Mouse (Mus musculus) induced T-regulatory cell, adult 2 months (primary cell): ENCODE results near the gene Pla2g16.

Experiments
- DNase-seq: peaks from one replicate; pipeline ENCODE4 v3.0.0-alpha.2; 2012; ENCODE audit warnings: low read depth

Gene Pla2g16

DNA sequence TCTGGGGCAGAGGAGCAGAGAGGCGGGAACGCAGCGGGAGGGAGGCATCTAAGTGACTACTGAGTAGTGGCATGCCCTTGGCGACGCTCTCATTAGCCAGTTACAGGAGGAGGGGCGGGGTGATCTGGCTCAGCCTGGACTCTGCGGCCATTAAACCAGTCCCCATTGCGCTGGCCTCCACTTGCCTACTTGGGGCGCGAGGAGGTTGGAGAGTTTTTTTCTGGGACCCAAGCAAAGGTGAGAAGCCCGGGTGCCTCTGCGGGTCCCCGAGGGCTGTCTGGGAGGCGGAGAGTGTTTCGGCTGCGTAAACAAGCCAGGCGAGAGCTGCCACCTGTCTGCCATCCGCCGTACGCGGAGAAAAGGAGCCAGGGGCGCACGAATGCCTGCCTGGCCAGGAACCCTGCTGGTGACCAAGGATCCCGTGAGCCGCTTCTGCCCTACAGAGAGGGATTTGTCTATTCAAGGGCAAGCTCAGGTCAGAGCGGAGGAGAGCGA, at the start of gene Pla2g16:
Pla2g16 (plus strand) TSS at position 132 of the 495 bp plus-strand sequence.
- peak; percentile 79 for DNase-seq

DNA sequence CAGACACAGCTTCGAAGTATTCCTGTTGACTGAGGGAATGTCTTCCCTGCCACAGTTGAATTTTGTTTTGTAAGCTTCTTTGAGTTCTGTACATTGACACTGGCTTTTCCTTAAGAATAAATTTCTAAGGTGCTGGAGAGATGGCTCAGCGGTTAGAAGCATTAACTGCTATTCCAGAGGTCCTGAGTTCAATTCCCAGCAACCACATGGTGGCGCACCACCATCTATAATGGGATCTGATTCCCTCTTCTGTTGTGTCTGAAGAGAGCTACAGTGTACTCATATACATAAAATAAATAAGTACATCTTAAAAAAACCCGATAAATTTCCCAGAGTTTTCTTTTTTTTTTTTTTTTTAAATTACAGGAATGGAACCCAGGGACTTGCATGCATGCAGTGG, 49.2 kb upstream of the Pla2g16 start:
- no peak for DNase-seq

DNA sequence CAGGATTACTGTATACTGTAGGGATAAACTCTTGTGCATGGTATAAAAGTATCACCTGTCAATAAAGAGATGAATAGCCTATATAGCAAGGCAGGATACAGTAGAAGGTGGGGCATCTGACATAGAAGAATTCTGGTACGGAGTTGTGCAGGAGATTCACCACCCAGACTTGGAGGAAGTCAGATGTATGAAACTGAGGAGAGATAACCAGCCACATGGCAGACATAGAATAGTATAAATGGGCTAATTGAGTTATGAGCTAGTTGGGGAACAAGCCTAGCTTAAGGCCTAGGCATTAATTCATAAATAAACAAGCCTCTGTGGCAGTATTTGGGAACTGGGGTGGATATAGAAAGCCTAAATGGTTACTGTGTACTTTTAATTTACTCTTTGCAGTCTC, 40.8 kb upstream of the Pla2g16 start:
- DNase-seq, result no peak

DNA sequence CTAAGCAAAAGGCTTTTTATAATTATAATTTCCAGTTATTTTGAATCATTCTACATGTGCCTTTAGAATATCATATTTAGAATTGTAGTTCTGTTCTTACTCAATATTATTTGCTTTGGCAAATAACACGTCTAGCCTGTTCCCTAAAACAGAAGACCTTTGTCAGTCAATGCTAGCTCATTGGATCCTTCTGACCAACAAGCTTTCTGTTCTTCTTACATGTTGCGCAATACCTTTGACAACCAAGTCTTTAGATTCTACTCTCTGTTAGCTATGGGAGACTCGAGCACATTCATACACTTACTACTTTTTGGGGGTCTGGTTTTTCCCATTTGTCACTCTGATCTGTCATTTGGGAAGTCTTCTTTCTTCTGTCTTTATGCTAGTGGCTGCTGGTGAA, 35.6 kb upstream of the Pla2g16 start:
- no peak for DNase-seq

- no peak for DNase-seq
These were observed 34.4 kb upstream of the Pla2g16 start for GRCm38 (mm10) chr19:7522856-7523255.

DNA sequence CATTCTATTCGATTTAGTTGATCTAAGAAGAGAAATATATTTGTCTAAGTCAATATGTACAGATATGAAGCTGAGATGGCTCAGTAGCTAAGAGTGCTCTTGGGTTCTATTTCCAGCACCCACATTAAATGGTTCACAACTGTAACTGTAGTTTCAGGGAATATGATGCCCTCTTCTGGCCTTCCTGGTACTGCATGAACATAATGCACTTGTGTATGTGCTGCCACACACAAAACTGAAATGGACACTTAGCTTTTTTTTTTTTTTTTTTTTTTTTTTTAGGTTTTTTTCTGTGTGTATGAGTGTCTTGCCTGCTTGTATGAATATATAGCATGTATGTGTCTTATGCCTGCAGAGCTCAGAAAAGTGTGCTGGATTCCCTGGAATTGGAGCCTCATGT, 34.0 kb upstream of the Pla2g16 start:
- peak; percentile 35 for DNase-seq

DNA sequence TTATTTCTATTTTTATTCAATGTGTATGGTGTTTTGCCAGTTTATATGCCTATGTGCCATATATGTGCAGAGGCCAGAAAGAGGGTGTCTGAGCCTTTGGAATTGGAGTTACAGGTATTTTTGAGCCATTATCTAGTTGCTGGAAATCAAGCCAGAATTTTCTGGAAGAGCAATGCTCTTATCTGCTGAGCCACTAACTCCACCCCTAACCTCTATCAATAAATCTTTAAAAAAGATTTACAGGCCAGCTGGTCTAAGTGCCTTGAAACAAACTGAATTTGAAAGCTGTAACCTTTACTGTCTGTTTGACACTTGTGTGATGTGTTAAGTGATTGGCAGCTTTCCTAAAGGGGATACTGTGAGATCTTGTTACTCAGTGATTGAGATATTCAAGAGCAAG, 33.5 kb upstream of the Pla2g16 start:
- no peak for DNase-seq

DNA sequence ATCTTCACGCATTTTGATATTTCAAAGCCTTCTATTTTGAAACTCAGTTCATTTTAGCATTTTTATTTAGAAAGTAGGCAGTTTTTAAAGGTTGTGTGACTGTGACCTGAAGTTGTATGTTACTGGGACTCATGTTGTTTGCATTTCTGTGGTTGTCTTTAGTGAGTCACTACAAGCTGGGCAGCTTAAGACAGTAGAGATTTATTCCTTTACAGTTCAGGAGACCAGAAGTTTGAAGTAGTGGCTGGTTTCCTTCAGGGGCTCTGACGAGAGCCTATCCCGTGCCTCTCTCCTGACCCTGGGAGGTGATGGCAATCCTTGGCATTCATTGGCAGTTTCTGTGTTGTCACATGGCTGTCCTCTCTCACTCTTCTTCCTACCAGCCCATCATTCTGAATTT, 32.4 kb upstream of the Pla2g16 start:
- no peak for DNase-seq

- peak; percentile 83 for DNase-seq
These were observed 28.4 kb upstream of the Pla2g16 start for GRCm38 (mm10) chr19:7528639-7529428.

- no peak for DNase-seq
These were observed 25.4 kb upstream of the Pla2g16 start for GRCm38 (mm10) chr19:7531906-7532305.

DNA sequence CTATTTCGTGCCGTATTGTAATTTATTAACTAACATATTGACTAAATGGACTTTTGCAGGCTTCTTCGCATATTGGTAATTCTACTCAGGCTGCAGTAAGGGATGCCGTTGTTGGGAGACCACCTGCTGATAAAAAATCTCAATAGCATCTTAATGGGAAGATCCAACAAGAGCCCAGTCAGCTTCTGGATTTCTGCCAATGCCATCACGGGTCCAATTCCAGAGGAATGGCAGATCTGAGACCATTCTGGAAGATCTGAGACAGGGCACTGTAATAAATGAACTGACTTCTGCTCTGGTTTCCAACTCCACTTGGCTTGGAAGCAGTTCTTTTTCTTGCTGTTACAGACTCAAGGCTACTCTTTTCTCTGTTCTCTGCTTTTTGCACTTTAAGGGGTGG, 23.4 kb upstream of the Pla2g16 start:
- DNase-seq, result no peak

DNA sequence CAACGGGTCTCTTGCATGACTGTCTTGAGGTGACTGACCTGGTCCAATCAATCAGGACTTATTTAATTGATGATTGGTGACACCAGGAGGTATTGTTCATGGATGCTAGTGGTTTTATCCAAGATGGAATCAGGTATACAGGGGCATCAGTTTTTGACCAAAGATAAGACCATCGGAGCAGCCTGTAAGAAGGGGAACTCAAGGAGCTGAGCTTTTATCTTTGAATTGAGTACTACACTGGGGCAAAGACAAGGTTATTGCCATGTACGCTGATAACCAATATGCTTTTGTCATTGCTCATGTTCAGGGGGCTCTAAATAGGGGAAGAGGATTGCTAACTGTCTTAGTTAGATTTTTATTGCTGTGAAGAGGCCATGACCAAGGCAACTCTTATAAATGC, 8.3 kb upstream of the Pla2g16 start:
- DNase-seq, result no peak

GRCm38 (mm10) chr19:7551550-7552300, 5.5 kb upstream of the Pla2g16 start:
- no peak for DNase-seq

- DNase-seq, result no peak
These were observed 5.0 kb upstream of the Pla2g16 start for GRCm38 (mm10) chr19:7552301-7552673.

DNA sequence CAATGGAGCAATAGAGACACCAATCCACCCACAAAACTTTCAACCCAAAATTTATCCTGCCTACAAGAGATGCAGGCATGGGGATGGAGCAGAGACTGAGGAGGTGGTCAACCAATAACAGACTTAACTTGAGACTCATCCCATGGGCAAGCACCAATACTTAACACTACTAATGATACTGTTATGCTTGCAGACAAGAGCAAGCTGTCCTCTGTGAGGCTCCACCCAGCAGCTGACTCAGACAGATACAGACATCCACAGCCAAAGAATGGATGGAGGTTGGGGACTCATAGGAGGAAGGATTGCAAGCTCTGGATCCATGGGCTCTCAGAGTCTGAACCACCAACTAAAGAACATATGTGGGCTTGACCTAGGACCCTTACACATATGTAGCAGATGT, 3.8 kb upstream of the Pla2g16 start:
- DNase-seq, result no peak

DNA sequence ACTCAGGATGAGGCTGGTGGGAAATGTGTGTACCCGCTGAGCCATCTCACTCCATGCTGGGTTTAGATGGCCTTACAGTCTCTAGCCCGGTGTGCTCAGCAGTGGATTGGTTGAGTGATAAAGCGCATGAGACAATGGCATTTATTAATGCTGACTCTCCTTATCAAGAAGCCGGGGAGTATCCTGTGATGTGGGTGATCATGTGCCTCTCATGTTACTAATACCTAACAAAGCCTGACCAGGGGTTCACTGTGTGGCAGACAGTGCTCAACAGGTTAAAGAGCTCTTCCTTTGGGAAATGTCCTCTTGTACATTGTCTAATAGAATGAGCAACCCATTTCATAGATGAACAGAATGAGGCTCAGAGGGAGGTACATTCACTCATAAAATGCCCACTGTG, 2.4 kb upstream of the Pla2g16 start:
- DNase-seq, result no peak

- DNase-seq, result no peak
These were observed 618 bp upstream of the Pla2g16 start for GRCm38 (mm10) chr19:7556641-7557040.

GRCm38 (mm10) chr19:7557844-7558243, 585 bp downstream of the Pla2g16 start:
- DNase-seq, result no peak

DNA sequence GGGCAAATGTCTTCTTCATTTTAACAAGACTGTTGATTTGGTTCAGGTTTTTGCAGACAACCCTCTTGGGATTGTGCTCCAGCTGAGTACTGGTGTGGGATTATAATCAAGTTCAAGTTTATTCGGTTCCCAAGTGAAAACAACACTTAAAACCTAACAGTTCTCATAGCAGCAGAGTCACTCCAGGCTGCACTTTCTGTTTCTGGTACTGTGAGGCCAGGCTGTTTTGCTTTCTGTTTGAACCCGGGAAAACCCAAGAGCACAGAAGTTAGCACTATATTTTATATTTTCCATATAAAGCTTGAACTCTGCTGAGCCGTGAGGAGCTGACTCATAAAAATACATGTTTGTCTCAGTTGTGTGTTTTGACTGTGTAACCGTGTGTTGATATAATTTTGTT, 1.4 kb downstream of the Pla2g16 start:
- DNase-seq, result peak; percentile 81

GRCm38 (mm10) chr19:7559986-7560385, 2.7 kb downstream of the Pla2g16 start:
- peak; percentile 52 for DNase-seq

DNA sequence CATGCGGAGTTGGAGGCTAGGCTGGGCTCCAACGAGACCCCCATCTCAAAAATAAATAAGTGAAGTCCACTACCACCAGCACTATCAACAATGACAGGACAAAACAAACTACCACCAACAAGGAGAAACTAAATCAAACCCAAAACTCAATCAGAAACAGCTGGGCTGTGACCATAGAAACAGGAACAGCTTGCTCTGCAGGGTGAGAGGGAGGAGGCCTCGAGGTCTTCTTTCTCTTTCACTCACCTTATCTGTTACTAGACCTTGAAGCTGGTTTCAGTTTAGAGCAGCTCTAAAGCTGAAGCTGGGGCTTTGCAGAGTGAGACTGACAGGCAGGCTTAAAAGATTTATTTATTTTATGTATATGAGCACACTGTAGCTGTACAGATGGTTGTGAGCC, 4.2 kb downstream of the Pla2g16 start:
- DNase-seq, result peak; percentile 68

DNA sequence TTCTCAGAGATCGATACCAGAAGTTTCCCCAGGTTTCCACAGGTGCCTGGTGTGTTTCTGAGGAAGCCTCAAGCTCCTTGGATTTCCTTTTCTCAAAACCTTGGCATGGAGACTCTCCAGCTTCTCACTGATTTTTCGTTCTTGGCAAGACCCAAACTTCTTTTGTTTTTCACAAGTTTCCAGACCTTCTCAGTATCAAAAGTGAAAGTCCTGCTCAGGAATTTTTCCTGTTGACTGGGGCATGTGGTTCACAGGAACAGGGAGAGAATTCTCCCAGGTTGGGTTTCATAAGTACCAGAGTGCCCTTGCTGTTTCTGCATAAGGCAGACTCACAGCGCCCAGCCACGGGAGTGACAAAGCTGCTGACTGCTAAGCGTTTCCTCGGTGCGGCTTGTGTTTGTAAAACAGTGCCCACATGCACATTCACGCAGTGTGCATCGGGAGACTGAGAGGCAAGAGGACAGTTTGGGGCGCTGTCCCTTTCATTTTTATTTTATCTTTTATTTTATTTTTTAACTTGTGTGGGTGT, 5.4 kb downstream of the Pla2g16 start:
- no peak for DNase-seq

DNA sequence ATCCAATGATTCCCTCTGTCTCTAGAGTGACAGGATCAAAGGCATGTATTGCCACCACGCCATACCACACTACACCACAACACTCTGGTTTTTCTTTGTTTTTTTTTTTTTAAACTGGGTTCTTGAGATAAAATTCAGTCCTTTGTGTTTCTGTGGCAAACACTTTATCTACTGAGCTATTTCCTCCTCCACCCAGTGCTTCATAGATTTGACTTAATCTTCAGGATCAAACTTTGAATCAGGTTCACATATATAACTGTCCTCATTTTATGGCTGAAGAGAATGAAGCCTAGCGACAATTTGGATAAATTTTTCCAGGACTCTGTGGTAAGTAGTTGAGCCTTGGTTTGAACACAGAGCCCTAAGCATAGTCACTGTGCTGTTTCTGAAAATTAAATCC, 6.4 kb downstream of the Pla2g16 start:
- no peak for DNase-seq
